Mouse (Mus musculus) fibroblast of lung, adult 2 months (primary cell): ENCODE data around the gene Parp3.

Source experiments
- DNase-seq: peaks from one replicate; pipeline ENCODE4 v3.0.0-alpha.2; 2011; ENCODE audit warnings: low read depth

The Parp3 gene

GRCm38 (mm10) chr9:106456325-106457162 lies 20.2 kb downstream of the Parp3 start:
- no peak for DNase-seq

GRCm38 (mm10) chr9:106454888-106455681 lies 21.7 kb downstream of the Parp3 start:
- DNase-seq, result no peak

GRCm38 (mm10) chr9:106454071-106454761 lies 22.5 kb downstream of the Parp3 start:
- no peak for DNase-seq

- DNase-seq, result no peak
Measured at GRCm38 (mm10) chr9:106453271-106454070, 23.3 kb downstream of the Parp3 start, which contains the start of gene Pcbp4. Pcbp4 (plus strand) TSS chr9:106453291.

- DNase-seq, result no peak
Measured at GRCm38 (mm10) chr9:106452821-106453220, 23.9 kb downstream of the Parp3 start.

- DNase-seq, result no peak
Measured at GRCm38 (mm10) chr9:106452351-106452750, 24.4 kb downstream of the Parp3 start.

- no peak for DNase-seq
Measured at GRCm38 (mm10) chr9:106451899-106452298, 24.9 kb downstream of the Parp3 start.

- no peak for DNase-seq
Measured at GRCm38 (mm10) chr9:106451298-106451697, 25.5 kb downstream of the Parp3 start.

- no peak for DNase-seq
Measured at GRCm38 (mm10) chr9:106450661-106451060, 26.1 kb downstream of the Parp3 start.

GRCm38 (mm10) chr9:106449947-106450346 lies 26.8 kb downstream of the Parp3 start:
- DNase-seq, result no peak

GRCm38 (mm10) chr9:106448498-106449031 lies 28.2 kb downstream of the Parp3 start:
- DNase-seq, result peak; percentile 81

GRCm38 (mm10) chr9:106447951-106448350 lies 28.8 kb downstream of the Parp3 start:
- DNase-seq, result no peak

- peak; percentile 91 for DNase-seq
Measured at GRCm38 (mm10) chr9:106447348-106447747, 29.4 kb downstream of the Parp3 start, which contains the start of the genes Abhd14b and Abhd14a. Abhd14b (plus strand) TSS chr9:106447459. Abhd14a (minus strand) TSS chr9:106447678.

- DNase-seq, result no peak
Measured at GRCm38 (mm10) chr9:106444836-106445235, 31.9 kb downstream of the Parp3 start.

GRCm38 (mm10) chr9:106442680-106443079 lies 34.1 kb downstream of the Parp3 start:
- no peak for DNase-seq

GRCm38 (mm10) chr9:106436566-106436965 lies 40.2 kb downstream of the Parp3 start:
- no peak for DNase-seq

- DNase-seq, result no peak
Measured at GRCm38 (mm10) chr9:106433389-106433788, 43.4 kb downstream of the Parp3 start.

GRCm38 (mm10) chr9:106430015-106430264 lies 46.8 kb downstream of the Parp3 start:
- DNase-seq, result no peak

GRCm38 (mm10) chr9:106429221-106430014 lies 47.3 kb downstream of the Parp3 start, which contains the start of gene Rpl29:
Rpl29 (plus strand) TSS chr9:106429454.
- peak; percentile 86 for DNase-seq

GRCm38 (mm10) chr9:106428719-106429220 lies 48.0 kb downstream of the Parp3 start:
- DNase-seq, result no peak
